Mouse (Mus musculus): ENCODE results near the gene Capns2. TPM values are rescaled to one million over a fixed set of nuclear protein-coding genes. Genes with fewer than 3 reads are reported as not detected.
"Not testable (repeated sequence)": the region's sequence is repeated elsewhere in the genome, so short reads cannot be mapped to it uniquely, and the experiment has no call there.

Capns2 gene
- total and polyA plus RNA-seq, 3 experiments, result not detected

DNA sequence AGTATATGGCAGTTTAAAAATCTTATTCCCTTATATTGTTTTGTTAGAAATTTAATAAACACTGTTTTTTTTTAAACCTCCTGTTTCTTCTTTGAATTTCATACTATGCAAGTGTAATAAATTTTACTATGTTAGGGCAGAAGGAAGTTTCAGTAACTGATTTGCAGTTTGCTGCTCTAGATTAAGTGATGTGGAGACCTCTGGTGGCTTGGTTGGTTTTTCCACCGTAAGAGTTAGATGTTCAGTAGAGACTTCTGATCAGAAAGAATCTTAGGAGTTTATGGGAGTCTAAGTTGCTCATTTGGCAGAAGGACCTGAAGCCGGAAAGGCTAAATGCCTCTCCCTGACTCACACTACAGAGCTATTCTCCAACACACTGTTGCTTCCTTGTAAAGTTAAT is 17.4 kb upstream of the Capns2 start:
- Histone ChIP-seq H3K4me3 (ENCODE audit: low read depth, low read length) (no peak overlapping the region), H3K27me3 (ENCODE audit: insufficient read depth, low read length) (no peaks in the 10 kb centered on the region), H3K36me3 (replicated peaks) (no peaks in the 10 kb centered on the region), H3K4me1 (ENCODE audit: insufficient read depth, low read depth, low read length) (no peaks in the 10 kb centered on the region), H3K9me3 (replicated peaks) (peaks cover 23% of the 10 kb centered on the region)
- no peak for DNase-seq (ENCODE audit: low spot score)
- TF ChIP-seq POLR2AphosphoS5 (IDR thresholded peaks at IDR 0.05; ENCODE audit: insufficient replicate concordance, low read depth, low read length), result no peak
- no peak for TF ChIP-seq CTCF (IDR thresholded peaks at IDR 0.05; ENCODE audit: low read depth, low read length)
- no peak for TF ChIP-seq GATA2 (IDR thresholded peaks at IDR 0.05; ENCODE audit: borderline replicate concordance, low read depth, low read length)
- no peak for TF ChIP-seq TAL1 (conservative IDR thresholded peaks at IDR 0.05; ENCODE audit: low read depth, low read length)
- no peak for TF ChIP-seq GATA1 (IDR thresholded peaks at IDR 0.05; ENCODE audit: borderline replicate concordance, low read length)
- no peak for ATAC-seq (ENCODE audit: extremely low read depth, insufficient number of reproducible peaks, low FRiP score, poor library complexity, severe bottlenecking)

DNA sequence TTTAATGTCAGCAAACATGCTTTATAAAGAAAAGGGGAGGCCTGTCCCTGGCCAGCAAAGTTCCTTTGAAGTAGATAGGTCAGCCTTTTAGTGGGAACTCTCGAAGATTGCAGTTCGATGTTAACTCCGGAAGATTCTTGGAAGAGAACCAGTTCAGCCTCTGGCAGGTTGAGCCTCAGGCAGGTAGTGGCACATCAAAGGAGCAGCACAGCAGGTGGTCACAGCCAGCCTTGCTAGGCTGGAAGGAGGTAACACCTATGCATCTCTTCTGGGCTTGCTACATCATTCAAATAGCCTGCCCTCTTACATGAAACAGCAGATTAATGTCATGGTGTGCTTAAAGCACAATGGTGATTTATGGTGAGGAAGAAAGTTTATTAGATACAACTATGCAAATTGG is 9.0 kb upstream of the Capns2 start:
- H3K36me3 ChIP-seq (replicated peaks); H3K4me1 ChIP-seq (ENCODE audit: insufficient read depth, low read depth, low read length); ATAC-seq (ENCODE audit: extremely low read depth, insufficient number of reproducible peaks, low FRiP score, poor library complexity, severe bottlenecking); DNase-seq (ENCODE audit: low spot score); H3K4me3 ChIP-seq (ENCODE audit: low read depth, low read length); H3K27me3 ChIP-seq (ENCODE audit: insufficient read depth, low read length): not testable (repeated sequence)
- peaks cover 26% of the 10 kb centered on the region for H3K9me3 ChIP-seq (replicated peaks)

DNA sequence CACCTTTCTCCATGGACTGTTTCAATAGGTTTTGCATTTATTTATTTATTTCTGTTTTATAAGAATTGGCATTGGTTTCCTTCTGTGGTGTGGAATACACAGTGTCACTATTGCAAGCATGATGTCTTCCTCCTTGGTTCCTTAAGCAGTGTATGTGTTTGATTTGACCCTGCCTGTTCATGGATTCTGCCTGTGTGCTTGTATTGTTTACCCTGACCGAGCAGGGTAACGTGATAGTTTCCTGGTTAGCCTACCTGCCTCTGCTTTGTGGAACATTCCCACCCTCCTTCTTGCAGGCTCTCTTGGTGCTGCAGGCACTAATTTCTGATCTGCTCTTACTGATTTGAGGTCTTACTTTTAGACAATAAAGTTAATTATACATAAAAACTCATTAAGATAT is 7.3 kb upstream of the Capns2 start:
- ATAC-seq (ENCODE audit: extremely low read depth, insufficient number of reproducible peaks, low FRiP score, poor library complexity, severe bottlenecking), result no peak
- DNase-seq (ENCODE audit: low spot score), result no peak
- H3K9me3 ChIP-seq (replicated peaks), result peaks cover 23% of the 10 kb centered on the region
- no peaks in the 10 kb centered on the region for H3K36me3 ChIP-seq (replicated peaks)
- no peak overlapping the region for H3K4me3 ChIP-seq (ENCODE audit: low read depth, low read length)
- H3K27me3 ChIP-seq (ENCODE audit: insufficient read depth, low read length), result no peaks in the 10 kb centered on the region
- TF ChIP-seq POLR2AphosphoS5 (IDR thresholded peaks at IDR 0.05; ENCODE audit: insufficient replicate concordance, low read depth, low read length) (no peak), GATA1 (IDR thresholded peaks at IDR 0.05; ENCODE audit: borderline replicate concordance, low read length) (no peak), TAL1 (conservative IDR thresholded peaks at IDR 0.05; ENCODE audit: low read depth, low read length) (no peak), CTCF (IDR thresholded peaks at IDR 0.05; ENCODE audit: low read depth, low read length) (no peak), GATA2 (IDR thresholded peaks at IDR 0.05; ENCODE audit: borderline replicate concordance, low read depth, low read length) (no peak)
- no peaks in the 10 kb centered on the region for H3K4me1 ChIP-seq (ENCODE audit: insufficient read depth, low read depth, low read length)

DNA sequence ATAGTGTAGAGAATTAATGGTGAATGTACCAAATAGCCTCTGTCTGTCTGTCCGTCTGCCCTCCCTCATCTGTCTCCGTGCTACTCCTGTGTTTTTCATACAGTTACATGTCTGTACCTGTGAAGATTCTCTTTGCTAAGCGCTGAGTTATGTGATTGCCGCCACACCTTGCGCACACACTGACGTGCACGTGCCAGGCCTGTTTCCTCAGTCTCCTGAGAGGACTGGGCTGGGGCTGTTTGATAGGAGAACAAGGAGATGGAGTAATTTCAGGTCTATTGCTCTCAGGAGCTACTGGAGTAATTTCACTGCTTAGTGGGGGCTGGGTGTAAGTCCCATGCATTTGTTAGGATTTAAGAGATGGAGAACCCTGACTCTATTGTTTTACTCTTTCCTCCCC is 6.2 kb upstream of the Capns2 start:
- H3K27me3 ChIP-seq (ENCODE audit: insufficient read depth, low read length), result no peaks in the 10 kb centered on the region
- ATAC-seq (ENCODE audit: extremely low read depth, insufficient number of reproducible peaks, low FRiP score, poor library complexity, severe bottlenecking), result no peak
- no peaks in the 10 kb centered on the region for H3K36me3 ChIP-seq (replicated peaks)

DNA sequence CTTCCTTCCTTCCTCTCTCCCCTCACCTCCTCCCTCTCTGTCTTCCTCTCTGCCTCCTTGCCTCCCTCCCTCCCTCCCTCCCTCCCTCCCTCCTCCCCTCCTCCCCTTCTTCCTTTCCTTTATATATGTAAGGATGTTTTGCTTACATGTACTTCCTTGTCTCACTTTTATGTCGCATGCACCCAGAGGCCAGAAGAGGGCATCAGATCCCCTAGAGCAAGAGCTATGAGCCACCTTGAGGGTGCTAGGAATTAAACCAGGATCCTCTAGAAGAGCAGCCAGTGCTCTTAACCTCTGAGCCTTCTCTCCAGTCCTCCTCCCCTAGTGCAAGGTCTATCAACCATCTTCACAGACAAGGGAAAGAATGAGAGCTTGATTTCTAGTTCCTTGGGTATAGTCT is 5.2 kb upstream of the Capns2 start:
- H3K4me3 ChIP-seq (ENCODE audit: low read depth, low read length), result no peak overlapping the region
- no peaks in the 10 kb centered on the region for H3K36me3 ChIP-seq (replicated peaks)
- H3K4me1 ChIP-seq (ENCODE audit: insufficient read depth, low read depth, low read length), result no peaks in the 10 kb centered on the region
- ATAC-seq (ENCODE audit: extremely low read depth, insufficient number of reproducible peaks, low FRiP score, poor library complexity, severe bottlenecking), result no peak
- no peak for DNase-seq (ENCODE audit: low spot score)
- peaks cover 23% of the 10 kb centered on the region for H3K9me3 ChIP-seq (replicated peaks)
- TF ChIP-seq CTCF (IDR thresholded peaks at IDR 0.05; ENCODE audit: low read depth, low read length), result no peak
- TF ChIP-seq POLR2AphosphoS5 (IDR thresholded peaks at IDR 0.05; ENCODE audit: insufficient replicate concordance, low read depth, low read length), result no peak
- no peak for TF ChIP-seq GATA2 (IDR thresholded peaks at IDR 0.05; ENCODE audit: borderline replicate concordance, low read depth, low read length)
- TF ChIP-seq TAL1 (conservative IDR thresholded peaks at IDR 0.05; ENCODE audit: low read depth, low read length), result no peak
- no peak for TF ChIP-seq GATA1 (IDR thresholded peaks at IDR 0.05; ENCODE audit: borderline replicate concordance, low read length)
- no peaks in the 10 kb centered on the region for H3K27me3 ChIP-seq (ENCODE audit: insufficient read depth, low read length)

More for the DNA sequence above, 6.2 kb upstream of the Capns2 start:
- no peaks in the 10 kb centered on the region for H3K4me1 ChIP-seq (ENCODE audit: insufficient read depth, low read depth, low read length)
- no peak overlapping the region for H3K4me3 ChIP-seq (ENCODE audit: low read depth, low read length)
- no peak for DNase-seq (ENCODE audit: low spot score)
- no peak for TF ChIP-seq TAL1 (conservative IDR thresholded peaks at IDR 0.05; ENCODE audit: low read depth, low read length)
- no peak for TF ChIP-seq GATA2 (IDR thresholded peaks at IDR 0.05; ENCODE audit: borderline replicate concordance, low read depth, low read length)
- no peak for TF ChIP-seq POLR2AphosphoS5 (IDR thresholded peaks at IDR 0.05; ENCODE audit: insufficient replicate concordance, low read depth, low read length)
- TF ChIP-seq CTCF (IDR thresholded peaks at IDR 0.05; ENCODE audit: low read depth, low read length), result no peak
- TF ChIP-seq GATA1 (IDR thresholded peaks at IDR 0.05; ENCODE audit: borderline replicate concordance, low read length), result no peak
- H3K9me3 ChIP-seq (replicated peaks), result peaks cover 23% of the 10 kb centered on the region

DNA sequence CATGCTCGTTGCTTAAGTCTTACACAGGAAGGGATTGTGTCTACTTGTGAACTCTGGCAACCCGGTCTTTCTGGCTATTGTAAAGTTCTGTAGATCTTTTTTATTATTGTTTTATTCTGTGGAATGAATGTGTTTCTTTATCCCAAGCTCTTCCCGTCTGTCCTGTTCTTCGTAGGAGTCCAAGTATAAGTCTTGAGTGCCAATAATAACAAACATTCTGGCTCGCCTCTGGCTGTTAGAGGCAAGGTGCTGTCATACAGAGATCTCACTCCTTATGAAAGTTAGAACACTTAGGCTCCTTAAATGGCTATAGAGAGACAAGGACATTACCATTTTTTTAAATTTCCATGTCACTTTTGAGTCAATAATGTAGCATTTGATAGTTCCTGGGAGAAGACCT is 4.6 kb upstream of the Capns2 start:
- H3K9me3 ChIP-seq (replicated peaks), result peaks cover 28% of the 10 kb centered on the region
- no peaks in the 10 kb centered on the region for H3K4me1 ChIP-seq (ENCODE audit: insufficient read depth, low read depth, low read length)
- DNase-seq (ENCODE audit: low spot score), result no peak
- no peaks in the 10 kb centered on the region for H3K27me3 ChIP-seq (ENCODE audit: insufficient read depth, low read length)
- H3K36me3 ChIP-seq (replicated peaks), result no peaks in the 10 kb centered on the region
- TF ChIP-seq GATA1 (IDR thresholded peaks at IDR 0.05; ENCODE audit: borderline replicate concordance, low read length) (no peak), CTCF (IDR thresholded peaks at IDR 0.05; ENCODE audit: low read depth, low read length) (no peak), GATA2 (IDR thresholded peaks at IDR 0.05; ENCODE audit: borderline replicate concordance, low read depth, low read length) (no peak), POLR2AphosphoS5 (IDR thresholded peaks at IDR 0.05; ENCODE audit: insufficient replicate concordance, low read depth, low read length) (no peak), TAL1 (conservative IDR thresholded peaks at IDR 0.05; ENCODE audit: low read depth, low read length) (no peak)
- no peak for ATAC-seq (ENCODE audit: extremely low read depth, insufficient number of reproducible peaks, low FRiP score, poor library complexity, severe bottlenecking)
- H3K4me3 ChIP-seq (ENCODE audit: low read depth, low read length), result no peak overlapping the region

DNA sequence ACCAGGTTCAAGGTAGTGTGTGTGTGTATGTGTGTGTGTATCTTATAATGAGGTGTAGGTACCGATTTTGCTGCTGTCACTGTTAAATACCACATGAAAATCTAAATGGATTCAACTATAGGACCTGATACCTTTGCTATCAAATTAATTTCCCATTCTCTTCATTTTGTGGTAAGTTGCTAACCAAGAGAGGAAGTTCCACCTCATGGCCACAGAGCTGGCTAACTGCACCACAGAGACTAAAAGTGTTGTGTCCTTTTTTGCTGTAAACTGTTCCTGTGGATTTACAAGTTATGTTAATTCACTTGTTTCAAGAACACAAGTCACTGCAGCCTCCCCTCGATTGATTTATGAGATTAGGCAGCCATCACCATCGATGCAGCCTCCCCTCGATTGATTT is 3.4 kb upstream of the Capns2 start:
- no peak for ATAC-seq (ENCODE audit: extremely low read depth, insufficient number of reproducible peaks, low FRiP score, poor library complexity, severe bottlenecking)
- TF ChIP-seq GATA1 (IDR thresholded peaks at IDR 0.05; ENCODE audit: borderline replicate concordance, low read length), result no peak
- TF ChIP-seq POLR2AphosphoS5 (IDR thresholded peaks at IDR 0.05; ENCODE audit: insufficient replicate concordance, low read depth, low read length), result no peak
- no peak for TF ChIP-seq TAL1 (conservative IDR thresholded peaks at IDR 0.05; ENCODE audit: low read depth, low read length)
- TF ChIP-seq CTCF (IDR thresholded peaks at IDR 0.05; ENCODE audit: low read depth, low read length), result no peak
- no peak for TF ChIP-seq GATA2 (IDR thresholded peaks at IDR 0.05; ENCODE audit: borderline replicate concordance, low read depth, low read length)
- Histone ChIP-seq H3K27me3 (ENCODE audit: insufficient read depth, low read length) (no peaks in the 10 kb centered on the region), H3K9me3 (replicated peaks) (peaks cover 34% of the 10 kb centered on the region), H3K4me1 (ENCODE audit: insufficient read depth, low read depth, low read length) (no peaks in the 10 kb centered on the region), H3K4me3 (ENCODE audit: low read depth, low read length) (no peak overlapping the region), H3K36me3 (replicated peaks) (no peaks in the 10 kb centered on the region)
- DNase-seq (ENCODE audit: low spot score), result no peak
